Mouse (Mus musculus): ENCODE measurements around the gene Gm12800.
"Not testable (repeated sequence)": the region's sequence is repeated elsewhere in the genome, so short reads cannot be mapped to it uniquely, and the experiment has no call there.

The Gm12800 gene

GRCm38 (mm10) chr4:101908821-101909220 lies at the start of gene Gm12800:
Gene Gm12800, plus strand, starts transcription at chr4:101909121.
- DNase-seq, result not testable (repeated sequence)

GRCm38 (mm10) chr4:101860873-101861272 lies 48.0 kb upstream of the Gm12800 start:
- peak; percentile 4 for DNase-seq

DNA sequence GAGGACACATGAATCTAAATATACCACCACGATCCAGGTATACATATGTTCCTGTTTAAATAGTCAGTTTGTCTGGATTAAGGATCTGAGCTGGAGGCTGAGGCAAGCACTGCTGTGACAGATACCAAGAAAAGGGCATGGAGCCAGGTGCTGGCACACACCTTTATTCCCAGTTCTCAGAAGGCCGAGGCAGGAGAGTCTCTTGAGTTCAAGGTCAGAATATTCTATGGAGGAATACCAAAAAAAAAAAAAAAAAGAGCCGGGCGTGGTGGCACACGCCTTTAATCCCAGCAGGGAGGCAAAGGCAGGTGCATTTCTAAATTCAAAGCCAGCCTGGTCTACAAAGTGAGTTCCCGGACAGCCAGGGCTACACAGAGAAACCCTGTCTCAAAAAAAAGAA lies 46.6 kb upstream of the Gm12800 start:
- no peak for DNase-seq

- not testable (repeated sequence) for DNase-seq
Observed at GRCm38 (mm10) chr4:101872031-101872430, 36.9 kb upstream of the Gm12800 start.

DNA sequence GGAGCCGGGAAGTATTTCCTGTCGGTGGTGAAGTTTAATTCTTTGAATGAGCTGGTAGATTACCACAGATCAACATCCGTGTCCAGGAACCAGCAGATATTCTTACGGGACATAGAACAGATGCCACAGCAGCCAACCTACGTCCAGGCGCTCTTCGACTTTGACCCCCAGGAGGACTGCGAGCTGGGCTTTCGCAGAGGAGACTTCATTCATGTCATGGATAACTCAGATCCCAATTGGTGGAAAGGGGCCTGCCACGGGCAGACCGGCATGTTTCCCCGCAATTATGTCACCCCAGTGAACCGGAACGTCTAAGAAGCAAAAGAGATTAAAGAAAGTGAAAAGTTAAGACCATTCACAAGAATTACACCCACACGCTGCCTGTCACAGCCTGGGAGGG lies 33.2 kb upstream of the Gm12800 start:
- DNase-seq, result not testable (repeated sequence)

GRCm38 (mm10) chr4:101883641-101884040 lies 25.3 kb upstream of the Gm12800 start:
- DNase-seq, result no peak

DNA sequence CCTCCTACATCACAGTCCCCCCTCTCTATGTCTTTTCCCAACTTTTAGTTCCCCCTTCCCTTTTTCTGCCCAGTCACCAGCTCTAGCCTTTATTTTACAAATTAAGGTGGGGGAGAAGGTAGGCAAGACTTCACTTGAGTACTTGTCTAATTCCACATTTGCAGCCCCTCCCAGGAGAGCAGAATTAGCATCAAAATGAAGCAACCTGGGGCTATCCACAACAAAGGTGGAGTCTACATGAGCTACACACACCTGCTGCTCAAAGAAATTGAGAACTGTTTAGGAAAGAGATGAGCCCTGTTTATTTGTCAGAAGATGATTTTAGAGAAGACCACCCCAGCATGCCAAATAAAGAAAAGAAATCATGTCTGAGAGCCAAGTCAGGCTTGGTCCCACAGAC lies 19.5 kb upstream of the Gm12800 start:
- no peak for DNase-seq

GRCm38 (mm10) chr4:101893656-101894420 lies 15.1 kb upstream of the Gm12800 start, which contains the start of gene C130073F10Rik:
Gene C130073F10Rik, minus strand, starts transcription at chr4:101893789.
- DNase-seq, result no peak

DNA sequence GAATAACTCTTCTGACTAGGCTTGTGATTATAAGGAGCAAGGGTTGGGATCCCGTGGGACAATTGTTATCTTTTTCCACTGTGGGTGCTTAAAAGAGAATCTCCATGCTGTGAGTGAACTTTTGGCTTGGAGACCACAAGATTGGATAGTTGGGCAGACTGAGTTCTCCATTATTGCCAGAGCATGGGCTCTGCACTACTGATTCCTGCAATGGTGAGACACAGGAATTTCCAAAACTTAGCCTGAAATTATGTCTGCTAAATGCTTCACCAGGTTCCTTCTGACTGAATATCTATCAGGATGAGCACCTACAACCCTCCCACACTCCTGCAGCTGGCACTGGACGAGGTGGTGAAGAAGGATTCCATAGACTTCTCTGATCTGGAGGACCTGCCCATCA lies 31.2 kb downstream of the Gm12800 start, which contains the start of gene Gm12794:
Gene Gm12794 (plus strand): TSS at position 301 of the 400 bp plus-strand sequence.
- not testable (repeated sequence) for DNase-seq

Data from right cerebral cortex, postnatal 14 days (tissue).